Mouse (Mus musculus) fat pad, adult 2 months (tissue): ENCODE data around the gene Gng7.

ENCODE experiments used
- DNase-seq: peaks from one replicate; pipeline ENCODE4 v3.0.0-alpha.2; 2011; ENCODE audit warnings: low read depth, low spot score; ENCODE audit errors: extremely low read depth

The Gng7 gene

DNA sequence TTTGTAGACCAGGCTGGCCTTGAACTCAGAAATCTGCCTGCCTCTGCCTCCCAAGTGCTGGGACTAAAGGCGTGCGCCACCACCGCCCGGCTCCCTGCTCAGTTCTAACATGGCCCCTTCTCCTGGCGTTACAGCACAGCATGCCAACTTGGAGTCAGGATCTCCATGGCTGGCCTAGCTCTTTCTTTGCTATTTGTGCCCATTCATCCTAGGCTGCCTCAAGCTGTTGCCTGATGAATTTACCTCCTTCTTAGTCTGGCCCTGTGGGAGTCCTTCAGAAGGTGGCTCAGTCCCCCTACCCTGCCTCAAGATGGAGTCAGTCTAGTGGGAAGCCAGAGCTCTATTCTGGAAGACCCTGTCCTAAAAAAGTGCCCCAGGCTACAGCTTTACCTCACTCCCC, 12.1 kb upstream of the Gng7 start:
- no peak for DNase-seq

DNA sequence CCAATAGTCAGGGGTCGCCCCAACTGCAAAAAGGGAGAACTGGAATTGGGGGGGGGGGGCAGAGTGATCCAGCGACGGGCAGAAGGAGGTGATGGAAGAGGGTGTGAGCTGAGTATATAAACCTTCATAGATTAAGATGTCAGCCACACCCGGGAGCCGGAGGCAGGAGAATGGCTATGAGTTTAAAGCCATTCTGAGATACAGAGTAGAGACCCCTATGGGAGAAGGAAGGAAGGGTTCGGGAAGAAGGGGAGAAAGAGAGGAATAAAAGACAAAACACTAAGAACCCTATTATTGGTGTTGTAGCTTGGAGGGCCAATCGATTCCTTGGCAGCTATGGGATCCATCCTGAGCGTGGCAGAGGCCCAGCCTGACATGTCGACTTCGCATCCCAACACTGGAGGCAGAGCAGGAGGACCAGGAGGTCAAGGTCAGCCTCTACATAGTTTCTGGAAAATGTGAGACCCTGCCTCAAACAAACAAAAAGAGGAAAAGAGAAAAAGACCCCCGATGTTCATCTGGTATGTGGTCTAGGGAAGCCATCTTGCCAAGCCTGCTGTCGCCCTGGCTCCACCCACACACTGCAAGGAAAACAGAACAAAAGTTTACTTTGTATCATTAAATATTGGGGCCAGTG, 11.0 kb upstream of the Gng7 start, which contains the start of gene Diras1:
TSS of gene Diras1 (minus strand) at position 24 of the 637 bp plus-strand sequence.
- no peak for DNase-seq

DNA sequence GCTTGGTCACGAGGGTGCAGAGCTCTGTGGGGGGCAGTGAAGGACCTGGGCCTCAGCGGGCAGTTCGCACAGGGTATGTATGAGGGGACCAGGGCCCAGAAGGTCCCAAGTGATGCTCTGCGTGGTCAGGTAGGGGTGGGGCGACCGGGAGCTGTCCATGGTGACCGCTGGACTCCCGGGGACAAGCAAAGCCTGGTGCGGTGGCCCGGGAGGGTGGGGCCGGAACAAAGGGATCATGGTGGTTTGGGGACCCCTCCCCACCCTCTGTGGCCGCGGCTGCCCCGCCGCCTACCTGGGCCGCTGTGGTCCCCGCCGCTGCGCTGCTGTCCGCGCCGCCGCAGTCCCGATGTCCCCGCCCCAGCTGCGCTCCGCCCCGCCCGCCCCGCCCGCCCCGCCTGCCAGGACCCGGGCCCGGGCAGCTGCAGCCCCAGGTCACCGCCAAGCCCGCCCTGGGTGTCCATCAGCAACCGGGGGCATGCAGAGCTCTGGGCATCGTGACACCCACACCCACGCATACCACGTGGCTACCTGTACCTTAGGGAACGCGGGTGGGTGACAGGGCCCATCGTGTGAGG, 10.4 kb upstream of the Gng7 start:
- no peak for DNase-seq

DNA sequence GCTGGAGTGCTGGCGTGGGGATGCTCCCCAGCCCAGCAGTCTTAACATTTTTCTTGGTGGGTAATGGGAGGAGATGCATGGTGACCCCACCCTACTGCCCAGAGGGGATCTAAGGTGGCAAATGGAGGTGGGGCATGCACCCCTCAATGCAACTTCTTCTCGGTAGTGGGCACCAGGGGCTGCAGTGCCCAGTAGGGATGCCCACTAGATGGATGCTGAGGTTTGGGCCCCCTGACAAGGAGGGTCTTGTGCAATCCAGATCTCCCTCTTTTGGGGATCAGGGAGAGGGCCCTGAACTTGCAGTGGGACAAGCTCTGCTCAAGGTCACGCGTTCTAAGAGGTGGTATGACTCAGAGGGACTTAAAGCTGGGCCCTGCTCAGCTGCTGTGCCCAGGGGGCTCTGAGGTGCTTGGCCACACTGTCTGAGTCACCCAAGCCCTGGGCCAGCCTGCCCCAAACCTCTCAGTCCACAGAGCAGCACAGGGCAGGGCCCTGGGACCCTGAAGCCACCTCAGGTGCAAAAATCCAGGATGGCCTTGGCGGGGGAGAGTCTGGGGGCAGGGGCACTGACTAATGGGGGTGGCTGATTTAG, 9.7 kb upstream of the Gng7 start:
- no peak for DNase-seq

GRCm38 (mm10) chr10:81022744-81023143, 8.0 kb upstream of the Gng7 start:
- DNase-seq = no peak

- DNase-seq = no peak
These were observed 6.9 kb upstream of the Gng7 start for GRCm38 (mm10) chr10:81021547-81022110.

DNA sequence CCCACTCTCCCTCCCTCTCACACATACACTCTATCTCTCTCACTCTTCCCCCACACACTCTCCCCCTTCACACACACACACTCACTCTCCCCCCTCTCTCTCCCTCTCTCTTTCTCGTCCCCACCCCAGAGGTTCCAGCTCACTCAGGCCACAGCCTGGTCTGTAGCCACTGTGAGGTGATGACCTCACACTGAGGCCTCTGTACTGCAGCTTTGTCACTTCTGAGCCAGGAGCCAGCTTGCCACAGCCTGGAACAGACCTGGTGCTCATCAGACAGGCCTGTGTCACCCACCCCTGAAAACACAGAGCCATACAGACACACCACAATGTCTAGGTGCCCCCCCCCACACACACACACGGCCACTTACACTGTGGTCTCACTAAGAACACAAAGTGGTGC, 5.5 kb upstream of the Gng7 start:
- DNase-seq = no peak

DNA sequence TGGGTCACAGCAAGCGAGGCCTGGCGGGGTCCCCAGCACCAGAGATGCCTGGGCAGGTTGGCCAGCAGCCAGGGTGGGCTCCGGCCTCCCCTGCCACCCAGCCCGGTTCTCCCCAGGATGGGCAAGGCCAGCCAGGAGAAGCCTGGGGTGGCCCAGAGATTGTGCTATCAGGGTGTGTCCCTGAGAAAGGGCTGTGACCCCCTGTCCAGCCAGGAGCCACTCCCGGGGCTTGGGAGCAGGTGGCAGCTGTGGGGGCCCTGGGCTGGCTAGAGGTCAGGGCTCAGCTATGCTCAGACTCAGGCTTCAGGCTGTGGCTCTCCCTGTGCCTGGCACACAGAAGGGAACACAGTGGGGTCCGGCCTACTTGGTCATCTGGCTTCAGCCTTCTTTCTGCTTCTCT, 4.9 kb upstream of the Gng7 start:
- DNase-seq = no peak

DNA sequence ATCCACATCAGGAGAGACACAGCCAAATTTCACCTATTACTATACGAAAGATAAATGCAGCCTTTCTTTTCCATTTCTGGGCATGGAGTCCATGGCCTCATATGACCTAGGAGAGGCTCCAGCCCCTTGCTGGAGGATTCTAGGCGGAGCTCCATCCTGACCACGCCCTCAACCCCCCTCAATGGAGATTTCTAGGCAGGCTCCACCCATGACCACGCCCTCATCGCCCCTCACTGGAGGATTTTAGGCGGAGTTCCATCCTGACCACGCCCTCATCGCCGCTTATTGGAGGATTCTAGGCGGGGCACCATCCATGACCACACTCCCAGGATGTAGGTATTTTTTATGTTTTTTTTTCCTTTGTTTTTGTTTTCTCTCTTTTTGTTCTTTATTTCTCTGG, 3.6 kb upstream of the Gng7 start:
- DNase-seq = no peak

- DNase-seq = no peak
These were observed 1.9 kb upstream of the Gng7 start for GRCm38 (mm10) chr10:81016645-81017044.

DNA sequence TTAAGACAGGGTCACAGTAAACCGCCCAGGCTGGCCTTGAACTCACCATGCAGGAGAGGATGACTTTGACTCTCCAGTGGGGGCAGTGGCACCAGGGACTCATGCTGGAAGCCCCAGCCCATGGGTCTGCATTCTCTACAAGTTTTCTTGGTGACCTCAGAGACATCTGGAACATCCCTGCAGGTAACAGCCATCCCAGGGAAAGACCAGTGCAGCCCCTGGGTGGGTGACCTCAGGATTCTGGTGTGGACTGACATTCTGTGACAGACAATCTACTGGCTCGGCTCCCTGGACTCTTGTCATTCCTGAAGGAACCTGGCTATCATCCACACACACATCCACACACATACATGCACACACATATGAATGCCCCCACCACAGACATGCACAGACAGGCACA, 921 bp upstream of the Gng7 start:
- DNase-seq = no peak

GRCm38 (mm10) chr10:81010851-81011250, 3.9 kb downstream of the Gng7 start:
- DNase-seq = no peak

DNA sequence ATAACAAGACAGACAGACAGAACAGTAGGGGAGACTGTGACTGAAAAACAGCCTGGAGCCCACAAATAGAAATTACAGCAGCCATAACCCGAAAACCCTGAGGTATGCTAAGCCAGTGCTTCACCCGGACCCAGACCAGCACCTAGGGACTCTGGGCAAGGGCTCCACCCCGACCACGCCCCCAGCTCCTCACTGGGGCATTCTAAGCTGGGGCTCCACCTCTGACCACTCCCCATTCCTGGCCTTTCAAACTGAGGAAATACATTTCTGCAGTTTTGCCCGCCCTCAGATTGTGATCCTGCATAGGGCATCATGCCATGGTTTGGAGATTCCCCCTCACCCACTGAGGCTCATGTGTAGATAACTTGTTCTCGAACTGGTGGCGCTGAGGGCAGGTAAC, 7.5 kb downstream of the Gng7 start:
- DNase-seq = no peak

DNA sequence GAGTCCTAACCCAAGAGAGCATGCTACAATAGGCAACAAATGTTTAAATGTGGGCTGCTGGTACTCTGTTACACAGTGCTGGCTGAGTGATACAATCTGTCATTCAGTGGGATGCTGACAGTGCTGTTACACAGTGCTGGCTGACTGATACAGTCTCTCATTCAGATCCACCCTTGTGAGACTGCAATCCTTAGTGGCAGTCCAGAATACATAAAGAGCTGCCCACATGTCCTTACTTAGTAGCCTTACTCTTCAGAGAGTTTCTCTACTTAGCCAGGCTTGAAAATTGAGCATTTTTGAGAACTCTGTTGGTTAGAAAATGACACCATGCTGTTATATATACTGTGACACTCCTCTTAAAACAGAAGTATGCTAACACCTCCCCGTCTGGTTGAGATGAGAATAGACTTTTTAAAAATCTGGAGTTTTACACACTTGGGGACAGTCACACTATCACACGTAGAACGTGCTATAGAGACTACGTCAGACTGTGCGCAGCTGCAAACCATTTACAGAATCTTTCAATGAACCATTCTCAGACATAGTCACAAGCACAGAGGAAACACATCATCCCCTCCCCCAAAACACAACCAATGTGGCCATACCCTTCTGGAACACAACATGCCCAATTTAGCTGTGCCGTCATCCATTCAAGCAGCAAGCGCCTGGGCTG, 8.6 kb downstream of the Gng7 start:
- no peak for DNase-seq

DNA sequence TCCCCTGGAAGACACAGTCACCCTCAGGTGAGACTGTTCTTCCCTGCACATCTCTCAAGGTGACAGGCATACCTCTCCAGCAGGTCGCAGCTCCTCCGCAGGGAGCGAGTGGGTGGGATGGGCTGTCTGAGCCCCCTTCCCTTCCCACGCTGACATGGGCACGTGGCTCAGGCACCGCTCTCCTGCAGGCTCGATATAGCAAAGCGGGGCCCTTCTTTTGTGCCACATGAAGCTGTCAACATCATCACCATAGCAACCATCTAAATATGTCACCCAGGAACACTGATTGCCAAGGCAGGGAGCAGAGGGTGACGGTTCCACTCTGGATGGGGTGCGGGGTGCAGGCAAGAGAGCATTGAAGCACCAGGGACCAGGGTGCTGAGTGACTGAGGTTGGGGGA, 13.6 kb downstream of the Gng7 start:
- DNase-seq = no peak

DNA sequence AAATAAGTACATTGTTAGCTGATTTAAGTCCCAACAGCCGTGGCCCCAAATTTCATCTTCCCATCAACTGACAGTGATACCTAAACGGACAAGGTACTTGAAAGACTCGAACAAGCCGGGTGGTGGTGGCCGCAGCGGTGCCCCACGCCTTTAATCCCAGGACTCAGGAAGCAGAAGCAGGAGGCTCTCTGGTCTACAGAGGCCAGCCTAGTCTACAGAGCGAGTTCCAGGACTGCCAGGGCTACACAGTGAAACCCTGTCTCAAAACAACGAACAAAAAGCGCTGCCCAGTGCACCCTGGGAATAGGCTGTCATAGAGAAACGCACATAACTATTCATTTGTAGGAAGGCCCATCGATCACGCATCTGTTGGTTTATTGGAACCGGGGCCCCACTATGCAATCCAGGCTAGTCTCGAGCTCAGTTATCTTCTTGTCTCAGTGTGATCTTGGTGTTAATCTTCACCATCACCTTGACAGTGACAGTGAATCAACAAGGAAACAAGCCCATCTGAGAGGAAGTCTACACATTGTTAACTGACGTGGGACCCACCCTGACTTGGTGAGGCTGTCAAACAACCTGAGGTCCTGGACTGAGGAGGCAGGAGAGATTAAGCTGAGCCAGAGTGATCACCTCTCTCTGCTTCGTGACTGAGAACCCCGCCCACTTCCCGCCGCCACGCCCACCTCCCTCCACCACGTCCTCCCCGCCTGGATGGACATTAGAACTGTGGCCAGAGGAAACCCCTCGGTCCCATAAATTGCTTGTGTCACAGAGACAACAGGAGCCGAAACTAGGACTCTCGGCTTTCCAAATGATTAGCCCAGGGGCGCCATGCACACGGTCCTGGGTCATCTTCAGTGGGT, 14.3 kb downstream of the Gng7 start:
- DNase-seq = no peak

DNA sequence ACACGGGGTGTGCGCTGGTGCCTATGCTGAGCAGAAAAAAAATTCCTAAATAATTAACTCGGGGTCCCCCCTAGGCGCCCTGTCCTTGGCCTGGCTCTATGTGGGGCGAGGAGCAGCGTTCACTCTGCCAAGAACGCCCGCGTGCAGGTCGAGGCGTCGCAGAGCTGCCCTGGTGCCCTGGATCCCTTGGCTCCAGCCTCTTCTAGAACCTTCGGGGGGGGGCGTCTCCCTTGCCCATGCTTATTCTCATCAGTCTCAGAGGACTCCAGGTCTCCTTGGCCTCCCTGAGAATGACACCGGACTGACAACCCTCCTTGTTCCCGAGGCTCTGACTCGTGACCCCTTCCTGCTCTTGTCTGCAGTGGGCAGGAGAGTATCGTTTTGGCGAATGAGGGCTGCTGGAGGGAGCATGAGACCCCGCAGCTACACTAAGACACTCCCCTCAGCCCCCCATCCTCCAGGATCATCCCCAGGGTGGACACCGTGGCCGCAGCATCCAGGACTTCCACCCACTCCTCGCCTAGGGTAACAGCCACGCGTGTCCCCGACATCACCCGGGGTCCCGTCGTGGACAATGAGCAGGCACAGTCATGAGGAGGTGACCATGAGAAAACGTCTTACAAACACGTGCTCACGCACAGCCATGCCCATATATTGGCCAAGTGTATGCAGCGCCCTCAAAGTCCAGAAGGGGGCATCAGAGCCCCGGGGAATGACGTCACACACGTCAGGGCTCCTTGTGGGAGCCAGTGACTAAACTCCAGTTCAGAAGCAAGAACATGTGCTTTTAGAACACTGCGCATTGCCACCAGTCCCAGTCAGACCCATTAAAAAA, 15.2 kb downstream of the Gng7 start:
- DNase-seq = no peak

DNA sequence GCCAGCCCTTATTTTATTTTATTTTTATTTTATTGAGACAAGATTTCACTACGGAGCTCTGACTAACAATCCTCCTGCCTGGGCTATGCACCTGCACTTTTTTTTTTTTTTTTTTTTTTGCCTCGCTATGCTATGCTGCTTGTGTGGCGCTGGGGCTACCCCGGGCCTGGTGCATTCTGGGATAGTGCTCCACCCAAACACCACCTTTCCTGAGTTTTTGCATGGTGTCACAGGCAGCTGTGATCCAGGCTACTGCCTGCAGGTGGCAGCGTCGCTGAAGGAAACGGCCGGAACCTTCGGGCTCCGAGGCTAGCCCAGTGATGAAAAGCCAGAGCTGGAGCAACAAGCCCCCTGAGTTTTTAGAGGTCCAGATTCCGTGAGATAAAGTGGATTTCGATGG, 16.0 kb downstream of the Gng7 start:
- no peak for DNase-seq

DNA sequence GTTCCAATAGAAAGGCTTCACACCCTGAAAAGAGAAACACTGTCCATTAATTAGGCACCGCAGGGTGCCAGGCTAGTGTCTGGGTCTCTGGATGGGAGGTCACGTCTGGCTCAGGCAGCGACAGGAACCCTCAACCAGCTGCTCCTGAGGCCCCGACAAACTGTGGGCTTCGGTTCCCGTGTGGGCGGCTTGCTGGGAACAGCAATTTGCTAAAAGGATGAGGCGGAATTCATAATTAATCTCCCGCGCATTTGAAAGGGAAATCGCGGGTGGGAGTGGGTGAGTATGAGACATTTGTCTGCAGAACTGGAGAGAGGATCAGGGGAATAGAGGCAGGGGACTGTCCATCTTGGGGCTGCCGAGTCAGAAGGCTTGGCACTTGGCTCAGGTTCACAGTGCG, 16.7 kb downstream of the Gng7 start:
- no peak for DNase-seq

GRCm38 (mm10) chr10:80997332-80997731, 17.4 kb downstream of the Gng7 start:
- DNase-seq = no peak
